Mouse (Mus musculus): ENCODE data around the gene Pllp. TPM values are rescaled to one million over a fixed set of nuclear protein-coding genes. Genes with fewer than 3 reads are reported as not detected.
A peak's percentile ranks its signal among the peaks of the same experiment; 100 is the strongest.

Pllp gene
- polyA plus RNA-seq, 1 experiment from 2014 or later, result 1.1 TPM

- Histone ChIP-seq H3K4me1 (peaks cover 3% of the 10 kb centered on the region), H3K4me3 (peak within 1 kb of the TSS; percentile 88), H3K27ac (peak within 1 kb of the TSS; percentile 96), H3K36me3 (peaks cover 38% of the 10 kb centered on the region), H3K9me3 (no peaks in the 10 kb centered on the region), H3K27me3 (ENCODE audit: insufficient read depth, poor library complexity, severe bottlenecking) (no peaks in the 10 kb centered on the region)
- DNase-seq (ENCODE audit: low spot score), result peak; percentile 98
- WGBS, result under 1% methylated on average over 71 of the region's 74 CpGs
These were observed 29.4 kb downstream of the Pllp start, which contains the start of gene Arl2bp for GRCm38 (mm10) chr8:94666456-94667308. Arl2bp (plus strand) TSS chr8:94666600.

- Histone ChIP-seq H3K27ac (no peak overlapping the region), H3K4me1 (peaks cover 3% of the 10 kb centered on the region), H3K36me3 (peaks cover 24% of the 10 kb centered on the region), H3K4me3 (no peak overlapping the region), H3K27me3 (ENCODE audit: insufficient read depth, poor library complexity, severe bottlenecking) (no peaks in the 10 kb centered on the region), H3K9me3 (no peaks in the 10 kb centered on the region)
- WGBS, result 79% methylated on average over 2 of the region's 2 CpGs
- DNase-seq (ENCODE audit: low spot score), result no peak
These were observed 31.4 kb downstream of the Pllp start for GRCm38 (mm10) chr8:94664722-94665121.

- Histone ChIP-seq H3K4me1 (no peaks in the 10 kb centered on the region), H3K27ac (no peak overlapping the region), H3K27me3 (ENCODE audit: insufficient read depth, poor library complexity, severe bottlenecking) (no peaks in the 10 kb centered on the region), H3K4me3 (no peak overlapping the region), H3K9me3 (no peaks in the 10 kb centered on the region), H3K36me3 (peaks cover 29% of the 10 kb centered on the region)
- WGBS, result 89% methylated on average over 4 of the region's 4 CpGs
- no peak for DNase-seq (ENCODE audit: low spot score)
These were observed 35.7 kb downstream of the Pllp start for GRCm38 (mm10) chr8:94660418-94660817.

- Histone ChIP-seq H3K4me1 (no peaks in the 10 kb centered on the region), H3K27ac (no peak overlapping the region), H3K9me3 (no peaks in the 10 kb centered on the region), H3K4me3 (no peak overlapping the region), H3K36me3 (peaks cover 44% of the 10 kb centered on the region), H3K27me3 (ENCODE audit: insufficient read depth, poor library complexity, severe bottlenecking) (no peaks in the 10 kb centered on the region)
- 91% methylated on average over 2 of the region's 2 CpGs for WGBS
- no peak for DNase-seq (ENCODE audit: low spot score)
These were observed 38.0 kb downstream of the Pllp start for GRCm38 (mm10) chr8:94658031-94658430.

GRCm38 (mm10) chr8:94654994-94655393 is 41.1 kb downstream of the Pllp start:
- Histone ChIP-seq H3K36me3 (peaks cover 63% of the 10 kb centered on the region), H3K4me1 (no peaks in the 10 kb centered on the region), H3K4me3 (no peak overlapping the region), H3K27me3 (ENCODE audit: insufficient read depth, poor library complexity, severe bottlenecking) (no peaks in the 10 kb centered on the region), H3K27ac (no peak overlapping the region), H3K9me3 (no peaks in the 10 kb centered on the region)
- no peak for DNase-seq (ENCODE audit: low spot score)

- Histone ChIP-seq H3K27ac (no peak overlapping the region), H3K36me3 (peaks cover 72% of the 10 kb centered on the region), H3K9me3 (no peaks in the 10 kb centered on the region), H3K4me3 (no peak overlapping the region), H3K27me3 (ENCODE audit: insufficient read depth, poor library complexity, severe bottlenecking) (no peaks in the 10 kb centered on the region), H3K4me1 (no peaks in the 10 kb centered on the region)
- no peak for DNase-seq (ENCODE audit: low spot score)
- WGBS, result 92% methylated on average over 3 of the region's 3 CpGs
These were observed 43.1 kb downstream of the Pllp start for GRCm38 (mm10) chr8:94652951-94653350.

GRCm38 (mm10) chr8:94649496-94649895 is 46.6 kb downstream of the Pllp start:
- H3K27me3 ChIP-seq (ENCODE audit: insufficient read depth, poor library complexity, severe bottlenecking), result no peaks in the 10 kb centered on the region
- H3K36me3 ChIP-seq, result peaks cover 68% of the 10 kb centered on the region
- no peak overlapping the region for H3K27ac ChIP-seq
- no peaks in the 10 kb centered on the region for H3K9me3 ChIP-seq
- WGBS, result 72% methylated on average over 3 of the region's 3 CpGs
- no peak overlapping the region for H3K4me3 ChIP-seq
- H3K4me1 ChIP-seq, result no peaks in the 10 kb centered on the region
- no peak for DNase-seq (ENCODE audit: low spot score)

GRCm38 (mm10) chr8:94646165-94646564 is 49.9 kb downstream of the Pllp start:
- 89% methylated on average over 3 of the region's 3 CpGs for WGBS
- H3K27me3 ChIP-seq (ENCODE audit: insufficient read depth, poor library complexity, severe bottlenecking), result no peaks in the 10 kb centered on the region
- peaks cover 61% of the 10 kb centered on the region for H3K36me3 ChIP-seq
- DNase-seq (ENCODE audit: low spot score), result no peak
- no peaks in the 10 kb centered on the region for H3K4me1 ChIP-seq
- H3K9me3 ChIP-seq, result no peaks in the 10 kb centered on the region
- H3K4me3 ChIP-seq, result no peak overlapping the region
- H3K27ac ChIP-seq, result no peak overlapping the region

GRCm38 (mm10) chr8:94645202-94645601 is 50.9 kb downstream of the Pllp start:
- H3K9me3 ChIP-seq, result no peaks in the 10 kb centered on the region
- no peaks in the 10 kb centered on the region for H3K4me1 ChIP-seq
- peaks cover 66% of the 10 kb centered on the region for H3K36me3 ChIP-seq
- H3K27me3 ChIP-seq (ENCODE audit: insufficient read depth, poor library complexity, severe bottlenecking), result no peaks in the 10 kb centered on the region
- no peak overlapping the region for H3K27ac ChIP-seq
- 42% methylated on average over 1 of the region's 1 CpGs for WGBS
- H3K4me3 ChIP-seq, result no peak overlapping the region
- no peak for DNase-seq (ENCODE audit: low spot score)

- 89% methylated on average over 3 of the region's 3 CpGs for WGBS
- DNase-seq (ENCODE audit: low spot score), result no peak
- H3K27ac ChIP-seq, result no peak overlapping the region
- no peaks in the 10 kb centered on the region for H3K27me3 ChIP-seq (ENCODE audit: insufficient read depth, poor library complexity, severe bottlenecking)
- H3K4me3 ChIP-seq, result no peak overlapping the region
- H3K4me1 ChIP-seq, result no peaks in the 10 kb centered on the region
- H3K36me3 ChIP-seq, result peaks cover 74% of the 10 kb centered on the region
- no peaks in the 10 kb centered on the region for H3K9me3 ChIP-seq
These were observed 54.1 kb downstream of the Pllp start for GRCm38 (mm10) chr8:94641938-94642337.

GRCm38 (mm10) chr8:94641183-94641582 is 54.9 kb downstream of the Pllp start:
- 93% methylated on average over 2 of the region's 2 CpGs for WGBS
- no peak overlapping the region for H3K4me3 ChIP-seq
- no peak for DNase-seq (ENCODE audit: low spot score)
- H3K27me3 ChIP-seq (ENCODE audit: insufficient read depth, poor library complexity, severe bottlenecking), result no peaks in the 10 kb centered on the region
- H3K9me3 ChIP-seq, result no peaks in the 10 kb centered on the region
- H3K36me3 ChIP-seq, result peaks cover 73% of the 10 kb centered on the region
- no peaks in the 10 kb centered on the region for H3K4me1 ChIP-seq
- no peak overlapping the region for H3K27ac ChIP-seq

- H3K27me3 ChIP-seq (ENCODE audit: insufficient read depth, poor library complexity, severe bottlenecking), result no peaks in the 10 kb centered on the region
- DNase-seq (ENCODE audit: low spot score), result no peak
- H3K4me3 ChIP-seq, result no peak overlapping the region
- H3K36me3 ChIP-seq, result peaks cover 74% of the 10 kb centered on the region
- no peaks in the 10 kb centered on the region for H3K4me1 ChIP-seq
- H3K9me3 ChIP-seq, result no peaks in the 10 kb centered on the region
- H3K27ac ChIP-seq, result no peak overlapping the region
These were observed 61.9 kb downstream of the Pllp start for GRCm38 (mm10) chr8:94634211-94634610.

GRCm38 (mm10) chr8:94633564-94634194 is 62.4 kb downstream of the Pllp start:
- Histone ChIP-seq H3K36me3 (peaks cover 72% of the 10 kb centered on the region), H3K4me1 (no peaks in the 10 kb centered on the region), H3K4me3 (no peak overlapping the region), H3K27ac (no peak overlapping the region), H3K9me3 (no peaks in the 10 kb centered on the region), H3K27me3 (ENCODE audit: insufficient read depth, poor library complexity, severe bottlenecking) (no peaks in the 10 kb centered on the region)
- no peak for DNase-seq (ENCODE audit: low spot score)
- 91% methylated on average over 2 of the region's 2 CpGs for WGBS

All from heart, embryonic 10.5 days (tissue).